Mouse (Mus musculus) embryonic facial prominence, embryonic 13.5 days (tissue): ENCODE results near the gene Polr2j. TPM values are rescaled to one million over a fixed set of nuclear protein-coding genes. Genes with fewer than 3 reads are reported as not detected.
"Not testable (repeated sequence)": the region's sequence is repeated elsewhere in the genome, so short reads cannot be mapped to it uniquely, and the experiment has no call there.

Experiments used
- ATAC-seq: fragments of 200-750 bp; cut with Nextera tagmentation; 2 replicates; pipeline ENCODE4 v1.8.0; 2017; ENCODE audit warnings: low read depth; ENCODE audit not compliant: insufficient number of reproducible peaks, insufficient read depth, low FRiP score, low TSS enrichment
- H3K27ac ChIP-seq: fragments of 300-500 bp; sonication (generic); 2 replicates; pipeline ENCODE4 v1.5.1; 2015; ENCODE audit warnings: moderate library complexity, mild to moderate bottlenecking, inconsistent platforms
- H3K27me3 ChIP-seq: fragments of 300-500 bp; sonication (generic); 2 replicates; pipeline ENCODE4 v1.6.1; 2015; ENCODE audit warnings: mild to moderate bottlenecking, inconsistent platforms
- H3K36me3 ChIP-seq: fragments of 300-500 bp; sonication (generic); 2 replicates; pipeline ENCODE4 v1.6.1; 2015; ENCODE audit warnings: mild to moderate bottlenecking, inconsistent platforms
- H3K4me1 ChIP-seq: fragments of 300-500 bp; sonication (generic); 2 replicates; pipeline ENCODE4 v1.6.1; 2015; ENCODE audit warnings: inconsistent platforms
- H3K4me2 ChIP-seq: fragments of 300-500 bp; sonication (generic); 2 replicates; pipeline ENCODE4 v1.6.1; 2015; ENCODE audit warnings: moderate library complexity, mild to moderate bottlenecking, inconsistent platforms
- H3K4me3 ChIP-seq: fragments of 300-500 bp; sonication (generic); 2 replicates; pipeline ENCODE4 v1.5.1; 2015; ENCODE audit warnings: mild to moderate bottlenecking, inconsistent platforms
- H3K9ac ChIP-seq: fragments of 300-500 bp; sonication (generic); 2 replicates; pipeline ENCODE4 v1.6.1; 2015; ENCODE audit warnings: mild to moderate bottlenecking, inconsistent platforms
- H3K9me3 ChIP-seq: fragments of 300-500 bp; sonication (generic); 2 replicates; pipeline ENCODE4 v1.6.1; 2016; ENCODE audit warnings: inconsistent platforms
- WGBS: fragments of 180-500 bp; shearing (Covaris S2); methylation state at CpG from one replicate; pipeline ENCODE4 v1.1.7; 2015; ENCODE audit warnings: mixed read lengths; 5-methylcytosine and 5-hydroxymethylcytosine counted together
- polyA plus RNA-seq: library from polyadenylated mRNA; unstranded; fragments of >200 nt; fragmentation: Nextera tagmentation; extraction: Ambion mirVana; gene quantifications from 2 replicates; pipeline ENCODE4 v1.2.1, GENCODE M21; 2015

The Polr2j gene
- polyA plus RNA-seq, 1 experiment from 2014 or later, result 243 TPM

- 76% methylated on average over 12 of the region's 12 CpGs for WGBS
- H3K27me3 ChIP-seq, result no peaks in the 10 kb centered on the region
Measured at GRCm38 (mm10) chr5:136144606-136145430, 28.4 kb downstream of the Polr2j start.

GRCm38 (mm10) chr5:136146936-136147335 lies 30.5 kb downstream of the Polr2j start:
- H3K4me1 ChIP-seq, result no peaks in the 10 kb centered on the region
- peaks cover 9% of the 10 kb centered on the region for H3K36me3 ChIP-seq
- 96% methylated on average over 1 of the region's 1 CpGs for WGBS
- H3K4me2 ChIP-seq, result no peak overlapping the region
- no peaks in the 10 kb centered on the region; the same call in 1 of the 2 replicates for H3K9me3 ChIP-seq
- H3K27me3 ChIP-seq, result no peaks in the 10 kb centered on the region
- H3K9ac ChIP-seq, result no peak overlapping the region
- no peak overlapping the region for H3K4me3 ChIP-seq
- H3K27ac ChIP-seq, result no peak overlapping the region
- ATAC-seq, result no peak

More at GRCm38 (mm10) chr5:136144606-136145430, 28.4 kb downstream of the Polr2j start:
- ATAC-seq, result no peak
- H3K9me3 ChIP-seq, result no peaks in the 10 kb centered on the region; the same call in 1 of the 2 replicates
- H3K4me1 ChIP-seq, result no peaks in the 10 kb centered on the region
- H3K9ac ChIP-seq, result no peak overlapping the region
- no peak overlapping the region for H3K27ac ChIP-seq
- no peak overlapping the region for H3K4me3 ChIP-seq
- peaks cover 29% of the 10 kb centered on the region for H3K36me3 ChIP-seq
- no peak overlapping the region for H3K4me2 ChIP-seq

- H3K9ac ChIP-seq, result no peak overlapping the region
- no peak for ATAC-seq
- no peak overlapping the region for H3K4me3 ChIP-seq
- WGBS, result 67% methylated on average over 8 of the region's 8 CpGs
- H3K27me3 ChIP-seq, result no peaks in the 10 kb centered on the region
- H3K4me1 ChIP-seq, result no peaks in the 10 kb centered on the region
- peaks cover 1% of the 10 kb centered on the region for H3K36me3 ChIP-seq
- H3K27ac ChIP-seq, result no peak overlapping the region
- H3K4me2 ChIP-seq, result no peak overlapping the region
- no peaks in the 10 kb centered on the region; the same call in 1 of the 2 replicates for H3K9me3 ChIP-seq
Measured at GRCm38 (mm10) chr5:136147704-136148103, 31.3 kb downstream of the Polr2j start.

GRCm38 (mm10) chr5:136149134-136149576 lies 32.7 kb downstream of the Polr2j start:
- H3K9ac ChIP-seq, H3K27ac ChIP-seq, H3K27me3 ChIP-seq, H3K4me2 ChIP-seq, H3K4me1 ChIP-seq, H3K9me3 ChIP-seq, ATAC-seq, H3K4me3 ChIP-seq, H3K36me3 ChIP-seq: not testable (repeated sequence)
- WGBS, result 75% methylated on average over 5 of the region's 5 CpGs

- Histone ChIP-seq H3K4me1 (no peaks in the 10 kb centered on the region), H3K9ac (no peak overlapping the region), H3K36me3 (no peaks in the 10 kb centered on the region), H3K27me3 (no peaks in the 10 kb centered on the region), H3K27ac (no peak overlapping the region), H3K4me3 (no peak overlapping the region), H3K9me3 (no peaks in the 10 kb centered on the region), H3K4me2 (no peak overlapping the region)
- WGBS, result 81% methylated on average over 8 of the region's 8 CpGs
- ATAC-seq, result no peak
Measured at GRCm38 (mm10) chr5:136152365-136152764, 35.9 kb downstream of the Polr2j start.

DNA sequence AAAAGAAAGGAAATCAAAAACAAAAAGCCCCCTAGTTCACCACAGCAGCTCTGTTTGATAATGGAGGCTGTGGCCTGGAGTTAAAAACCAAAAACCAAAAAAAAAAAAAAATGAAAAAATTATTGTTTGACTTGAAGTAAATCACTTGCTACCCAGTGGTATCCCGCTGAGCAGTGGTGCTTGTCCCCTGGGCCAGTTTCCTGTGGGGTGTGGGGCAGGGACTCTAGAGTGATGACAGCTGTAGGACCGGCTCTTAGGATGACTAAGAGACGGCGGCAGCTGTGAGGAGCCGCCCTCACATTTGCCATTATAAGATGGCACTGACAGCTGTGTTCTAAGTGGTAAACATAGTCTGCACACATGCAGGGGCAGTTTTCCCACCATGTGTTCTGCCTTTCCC lies 39.0 kb downstream of the Polr2j start:
- 79% methylated on average over 5 of the region's 5 CpGs for WGBS
- Histone ChIP-seq H3K4me2 (no peak overlapping the region), H3K4me1 (no peaks in the 10 kb centered on the region), H3K9ac (no peak overlapping the region), H3K9me3 (no peaks in the 10 kb centered on the region), H3K36me3 (peaks cover 4% of the 10 kb centered on the region; the same call in 1 of the 2 replicates), H3K27me3 (no peaks in the 10 kb centered on the region), H3K4me3 (no peak overlapping the region), H3K27ac (no peak overlapping the region)
- no peak for ATAC-seq

DNA sequence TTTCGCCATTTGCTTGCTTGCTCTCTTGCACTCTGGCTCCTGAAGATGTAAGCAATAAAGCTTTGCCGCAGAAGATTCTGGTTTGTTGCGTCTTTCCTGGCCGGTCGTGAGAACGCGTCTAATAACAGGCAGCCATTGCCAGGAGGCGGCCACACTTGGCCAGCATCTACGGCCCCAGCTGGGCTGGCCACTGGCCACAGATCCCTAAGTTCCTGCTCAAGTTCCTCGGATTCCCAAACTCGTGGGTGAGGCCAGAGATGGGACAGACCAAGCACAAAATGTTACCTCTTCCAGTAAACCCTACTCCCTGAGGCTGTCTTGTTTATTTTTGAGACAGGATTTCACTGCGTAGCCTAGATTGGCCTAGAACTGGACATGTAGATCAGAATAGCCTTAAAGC lies 43.7 kb downstream of the Polr2j start:
- 90% methylated on average over 11 of the region's 12 CpGs for WGBS
- H3K27me3 ChIP-seq, H3K4me1 ChIP-seq, H3K4me3 ChIP-seq, H3K9me3 ChIP-seq, H3K4me2 ChIP-seq, H3K9ac ChIP-seq, H3K27ac ChIP-seq, ATAC-seq: not testable (repeated sequence)
- peaks cover 11% of the 10 kb centered on the region; the same call in 1 of the 2 replicates for H3K36me3 ChIP-seq

GRCm38 (mm10) chr5:136163807-136164474 lies 47.5 kb downstream of the Polr2j start:
- Histone ChIP-seq H3K27me3 (no peaks in the 10 kb centered on the region), H3K36me3 (peaks cover 23% of the 10 kb centered on the region), H3K4me2 (no peak overlapping the region), H3K27ac (no peak overlapping the region), H3K9ac (no peak overlapping the region), H3K4me3 (no peak overlapping the region), H3K9me3 (no peaks in the 10 kb centered on the region), H3K4me1 (no peaks in the 10 kb centered on the region)
- ATAC-seq, result no peak
- 82% methylated on average over 11 of the region's 11 CpGs for WGBS

DNA sequence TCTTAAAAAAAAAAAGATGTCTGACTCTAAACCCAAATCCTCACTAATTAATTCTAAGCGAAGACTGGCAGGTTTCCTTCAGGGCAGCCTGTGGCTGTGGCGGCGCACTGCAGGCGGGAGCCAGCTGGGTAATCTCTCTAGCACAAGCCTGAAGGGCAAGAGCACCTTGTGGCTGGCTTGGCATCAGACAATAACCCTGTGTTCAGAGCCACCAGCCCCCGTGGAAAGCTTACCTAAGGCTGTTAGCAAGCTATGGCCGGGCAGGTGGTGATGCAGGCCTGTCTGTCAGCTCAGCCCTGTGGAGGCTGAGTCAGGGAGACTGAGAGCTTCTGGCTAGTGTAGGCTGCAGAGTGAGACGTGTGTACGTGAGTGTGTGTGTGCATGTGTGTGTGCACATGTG lies 48.8 kb downstream of the Polr2j start:
- ATAC-seq, result no peak
- peaks cover 4% of the 10 kb centered on the region; the same call in 1 of the 2 replicates for H3K4me1 ChIP-seq
- WGBS, result 68% methylated on average over 8 of the region's 8 CpGs
- H3K27ac ChIP-seq, result no peak overlapping the region
- no peaks in the 10 kb centered on the region for H3K9me3 ChIP-seq
- no peaks in the 10 kb centered on the region for H3K27me3 ChIP-seq
- H3K9ac ChIP-seq, result no peak overlapping the region
- no peak overlapping the region for H3K4me3 ChIP-seq
- H3K4me2 ChIP-seq, result no peak overlapping the region
- peaks cover 21% of the 10 kb centered on the region for H3K36me3 ChIP-seq

GRCm38 (mm10) chr5:136167296-136167695 lies 50.9 kb downstream of the Polr2j start:
- 93% methylated on average over 4 of the region's 4 CpGs for WGBS

DNA sequence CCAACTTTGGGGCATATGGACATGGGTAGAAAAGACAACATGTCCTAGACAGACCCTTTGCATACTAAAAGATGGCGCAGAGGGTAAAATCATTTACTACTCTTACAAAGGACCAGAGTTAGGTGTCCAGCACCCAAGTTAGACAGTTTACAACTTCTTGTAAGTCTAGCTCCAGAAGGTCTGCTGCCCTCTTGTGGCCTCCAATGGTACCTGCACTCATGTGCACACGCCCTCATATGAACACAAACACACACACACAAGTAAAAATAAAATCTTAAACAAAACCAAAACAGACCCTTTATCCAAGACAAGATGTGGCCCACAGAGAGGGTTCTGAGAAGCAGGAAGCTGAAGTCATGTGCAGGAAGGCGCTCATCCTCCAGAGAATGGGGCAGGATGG lies 51.6 kb downstream of the Polr2j start:
- no peak for ATAC-seq
- no peaks in the 10 kb centered on the region for H3K9me3 ChIP-seq
- no peak overlapping the region for H3K27ac ChIP-seq
- no peak overlapping the region for H3K9ac ChIP-seq
- H3K4me2 ChIP-seq, result no peak overlapping the region
- peaks cover 12% of the 10 kb centered on the region for H3K36me3 ChIP-seq
- WGBS, result 94% methylated on average over 3 of the region's 3 CpGs
- H3K4me3 ChIP-seq, result no peak overlapping the region
- peaks cover 16% of the 10 kb centered on the region for H3K4me1 ChIP-seq
- H3K27me3 ChIP-seq, result no peaks in the 10 kb centered on the region

More at GRCm38 (mm10) chr5:136167296-136167695, 50.9 kb downstream of the Polr2j start:
- H3K4me1 ChIP-seq, result peaks cover 16% of the 10 kb centered on the region
- H3K27ac ChIP-seq, result no peak overlapping the region
- H3K4me2 ChIP-seq, result no peak overlapping the region
- no peak overlapping the region for H3K4me3 ChIP-seq
- H3K9me3 ChIP-seq, result no peaks in the 10 kb centered on the region
- H3K27me3 ChIP-seq, result no peaks in the 10 kb centered on the region
- H3K36me3 ChIP-seq, result peaks cover 12% of the 10 kb centered on the region
- no peak overlapping the region for H3K9ac ChIP-seq
- ATAC-seq, result no peak
